Mouse (Mus musculus) monocyte, adult 2 months (primary cell): ENCODE data around the gene Dennd5b.

Source experiments
- DNase-seq, 2 experiments: peaks; one replicate each; pipeline ENCODE4 v3.0.0; 2022; ENCODE audit warnings: low spot score in 2 of 2, low read depth in 1 of 2

Dennd5b gene

DNA sequence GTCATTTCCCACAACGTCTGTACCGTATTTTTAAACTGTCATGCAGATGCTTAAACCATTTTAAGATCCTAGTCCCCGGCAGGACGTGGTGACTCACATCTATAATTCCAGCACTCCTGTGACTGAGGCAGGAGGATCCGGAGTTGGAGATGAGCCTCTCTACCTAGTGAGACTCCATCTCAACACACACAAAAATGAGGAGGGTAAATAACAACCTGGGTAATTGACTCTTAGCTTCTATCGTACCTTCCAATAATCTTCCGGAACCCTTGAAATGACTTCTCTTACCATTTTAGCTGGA, 413 bp upstream of the Dennd5b start:
- DNase-seq = no peak

DNA sequence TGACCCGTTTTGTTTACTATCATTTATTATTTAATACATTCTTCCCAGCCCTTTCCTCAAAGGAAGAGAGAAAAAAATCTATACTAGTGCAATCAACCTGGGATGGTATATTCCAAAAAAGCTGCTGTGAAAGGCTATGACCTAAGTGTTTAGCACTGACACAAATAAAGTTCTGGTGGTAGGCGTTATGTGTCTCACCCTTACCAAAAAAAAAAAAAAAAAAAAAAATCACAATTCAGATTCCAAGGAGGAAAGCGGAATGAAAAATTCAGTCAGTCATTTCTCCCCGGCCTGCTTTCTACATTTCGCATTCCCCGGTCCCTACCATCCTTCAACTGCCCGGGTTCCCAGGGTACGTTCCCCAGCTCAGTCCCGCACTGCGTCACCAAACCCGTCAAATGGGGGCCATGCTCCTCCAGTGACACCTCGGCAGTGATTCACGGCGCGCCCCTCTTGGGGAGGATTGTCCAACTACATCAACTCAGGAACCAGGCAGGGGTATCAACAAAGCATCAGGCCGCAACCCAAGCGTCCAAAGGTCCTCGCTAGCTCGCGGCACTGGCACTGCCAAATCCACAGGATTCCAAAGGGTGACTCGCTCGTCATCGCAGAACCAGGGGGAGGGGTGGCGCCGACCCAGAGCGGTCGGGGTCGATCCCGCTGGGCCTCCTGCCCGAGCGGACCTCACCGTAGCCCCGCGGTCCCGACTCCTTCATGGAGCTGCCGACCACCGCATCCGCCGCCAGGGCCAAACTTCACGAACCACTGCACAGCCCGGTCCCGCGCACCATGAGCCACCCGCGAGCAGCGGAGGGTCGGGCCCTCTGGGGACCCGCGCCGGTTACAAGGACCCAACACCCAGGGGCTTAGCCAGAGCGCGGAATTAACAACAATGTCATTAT, 1.1 kb downstream of the Dennd5b start:
- peak in 1 of 2 experiments; percentile 3 for DNase-seq

DNA sequence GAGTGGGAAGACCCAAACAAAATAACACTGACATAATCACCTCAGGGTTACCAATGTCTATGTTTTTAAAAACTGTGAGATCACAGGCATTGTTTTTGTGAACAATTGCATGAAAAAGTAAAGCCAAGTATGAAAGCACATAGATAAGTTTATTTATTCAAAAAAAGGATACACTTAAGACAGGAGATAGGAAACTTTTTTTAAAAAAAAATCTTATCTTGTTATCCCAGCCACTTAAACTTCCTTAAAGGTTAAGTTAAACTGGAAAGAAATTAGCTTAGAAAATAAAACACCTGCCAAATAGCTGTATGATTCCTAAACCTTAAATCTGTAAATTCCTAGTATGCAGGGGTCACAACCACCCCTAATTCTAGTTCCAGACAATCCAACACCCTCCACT, 2.5 kb downstream of the Dennd5b start:
- DNase-seq = no peak

DNA sequence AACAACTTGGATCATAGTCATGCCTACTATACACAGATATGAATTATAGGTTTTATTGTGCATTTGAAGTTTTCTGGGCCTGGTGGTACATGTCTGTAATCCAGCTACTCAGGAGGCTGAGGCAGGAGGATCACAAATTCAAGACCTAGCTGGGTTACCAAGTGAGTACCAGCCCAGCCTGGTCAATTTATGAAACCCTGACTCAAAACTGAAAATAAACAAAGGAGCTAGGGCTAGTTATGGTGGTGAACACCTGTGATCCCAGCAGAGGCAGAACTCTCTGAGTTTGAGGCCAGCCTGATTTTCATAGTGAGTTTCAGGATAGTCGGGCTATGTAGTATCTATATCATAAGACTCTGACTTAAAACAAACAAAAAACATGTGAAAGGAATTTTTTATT, 4.2 kb downstream of the Dennd5b start:
- DNase-seq = no peak

DNA sequence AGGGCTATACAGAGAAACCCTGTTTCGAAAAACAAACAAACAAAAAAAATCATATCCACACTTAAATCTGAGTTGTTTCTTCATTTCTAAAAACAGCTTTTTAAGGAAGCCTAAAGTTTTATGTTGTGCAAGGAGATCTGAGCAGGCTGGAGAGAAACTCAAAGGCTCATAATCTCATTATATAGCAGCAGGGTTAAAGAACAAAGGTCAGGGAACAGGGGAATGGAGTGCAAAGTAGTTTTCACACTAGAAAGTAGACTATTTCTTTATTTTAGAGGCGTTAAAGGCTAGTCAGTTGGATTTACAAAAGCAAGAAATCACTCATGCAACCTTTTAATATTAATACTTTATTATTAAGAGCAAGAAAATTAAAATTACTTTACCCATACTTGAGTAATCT, 5.2 kb downstream of the Dennd5b start:
- no peak for DNase-seq

DNA sequence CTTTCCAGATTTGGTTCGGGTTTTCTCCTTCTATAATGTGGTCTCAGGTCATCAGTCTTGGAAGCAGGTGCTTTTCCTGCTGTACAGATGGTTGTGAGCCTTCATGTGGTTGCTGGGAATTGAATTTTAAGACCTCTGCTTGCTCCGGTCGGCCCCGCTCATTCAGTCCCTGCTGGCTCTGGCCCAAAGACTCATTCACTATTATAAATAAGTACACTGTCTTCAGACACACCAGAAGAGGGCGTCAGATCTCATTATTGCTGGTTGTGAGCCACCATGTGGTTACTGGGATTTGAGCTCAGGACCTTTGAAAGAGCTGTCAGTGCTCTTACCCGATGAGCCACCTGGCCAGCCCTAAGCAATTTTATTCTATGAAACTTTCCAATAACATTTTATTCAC, 6.1 kb downstream of the Dennd5b start:
- no peak for DNase-seq

DNA sequence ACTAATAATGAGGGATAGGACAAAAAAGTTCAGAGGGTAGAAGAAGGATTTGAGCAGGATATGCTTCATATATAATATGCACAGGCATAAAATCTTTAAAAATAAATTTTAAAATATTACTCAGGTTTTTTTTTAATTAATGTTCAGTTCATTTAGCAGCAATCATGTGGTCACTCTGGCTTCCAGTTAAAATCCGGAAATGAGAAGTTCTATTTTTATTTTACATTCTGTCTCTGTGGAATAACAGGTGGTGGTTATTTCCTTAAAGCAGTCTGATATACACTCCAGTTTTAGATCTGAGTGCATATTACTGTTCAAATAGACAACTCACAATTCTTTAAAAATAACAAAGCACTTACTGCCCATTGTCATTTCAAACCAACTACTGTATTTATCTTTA, 6.9 kb downstream of the Dennd5b start:
- DNase-seq = no peak

DNA sequence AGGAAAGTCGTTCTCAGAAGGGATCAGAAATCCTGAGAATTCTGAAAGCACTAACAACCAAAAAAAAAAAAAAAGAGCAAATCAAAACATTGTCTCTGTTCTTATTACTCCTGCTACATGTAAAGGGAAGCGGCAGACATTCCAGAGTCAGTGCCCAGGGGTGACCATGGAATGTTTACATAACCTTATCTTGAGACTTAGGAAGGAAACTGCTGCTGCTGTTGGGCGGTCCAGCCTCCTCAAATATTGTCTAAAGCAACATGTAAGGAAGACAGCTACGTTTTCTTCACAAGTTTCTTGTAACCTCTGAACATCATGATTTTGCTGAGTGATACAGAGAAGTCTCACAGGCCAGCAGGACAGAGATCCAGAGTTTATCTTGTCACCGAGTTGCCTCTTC, 8.0 kb downstream of the Dennd5b start:
- DNase-seq = no peak

DNA sequence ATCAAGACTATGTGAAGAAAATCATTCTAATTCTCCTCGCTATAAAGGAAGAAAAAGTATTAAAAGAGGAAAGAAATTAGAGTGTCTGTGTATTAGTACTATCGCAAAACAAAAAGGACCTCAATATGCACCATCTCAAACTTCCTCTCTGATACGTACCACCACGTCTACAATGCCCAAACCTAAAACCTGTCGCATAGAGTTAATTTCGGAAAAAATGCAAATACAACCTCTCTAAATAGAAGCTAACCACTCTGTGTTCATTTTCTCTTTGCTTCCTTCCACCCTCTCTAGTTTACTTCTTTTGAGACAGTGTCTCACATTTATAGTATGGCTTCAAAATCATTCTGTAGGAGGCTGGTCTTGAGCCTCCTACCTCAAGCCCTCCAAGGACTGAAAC, 9.1 kb downstream of the Dennd5b start:
- no peak for DNase-seq

DNA sequence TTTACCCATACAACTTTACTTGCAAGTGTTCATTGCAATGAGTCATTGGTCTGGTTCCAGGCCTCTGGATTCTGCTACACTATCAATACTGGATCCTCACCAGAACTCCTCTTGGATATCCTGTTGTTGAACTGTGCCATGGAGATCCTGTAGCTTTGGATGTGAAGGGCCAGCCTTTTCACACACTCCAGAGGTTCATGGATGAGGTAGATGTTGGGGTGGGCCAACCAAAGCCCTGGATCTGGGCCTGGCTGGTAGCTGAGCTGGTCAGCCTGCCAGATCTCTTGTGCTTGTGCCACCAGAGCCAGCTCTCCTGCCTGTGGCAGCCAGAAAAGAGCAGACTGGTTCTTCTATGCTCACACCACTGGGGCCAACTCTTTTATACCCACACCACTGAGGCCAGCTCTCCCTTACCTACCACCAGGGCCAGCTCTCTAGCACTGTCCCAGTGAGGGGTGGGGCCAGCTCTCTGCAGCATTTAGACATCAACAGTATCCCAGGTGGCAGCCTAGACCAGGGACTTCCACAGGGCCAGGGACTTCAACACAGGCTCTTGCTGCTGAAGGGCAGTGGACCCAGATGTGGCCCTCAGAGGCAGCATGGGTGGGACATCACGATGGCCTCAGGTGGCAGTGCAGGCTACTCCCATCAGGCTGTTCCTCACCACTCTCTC, 24.2 kb downstream of the Dennd5b start:
- DNase-seq = no peak

DNA sequence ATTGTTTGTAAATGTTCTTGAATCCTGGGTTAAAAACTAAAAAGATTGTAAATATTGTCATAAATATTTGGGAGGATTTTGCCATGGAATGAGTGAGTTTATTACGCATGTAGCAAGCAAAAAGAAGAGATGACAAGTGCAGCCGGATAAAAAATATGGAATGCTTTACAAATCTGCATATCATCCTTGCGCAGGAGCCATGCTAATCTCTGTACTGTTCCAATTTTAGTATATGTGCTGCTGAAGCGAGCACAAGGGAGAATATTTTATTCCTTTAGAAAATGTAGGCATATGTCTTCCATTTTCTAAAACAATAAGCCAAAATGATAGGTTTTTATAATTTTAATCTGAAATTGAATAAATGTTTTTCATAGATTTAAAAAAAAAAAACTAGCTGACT, 27.6 kb downstream of the Dennd5b start:
- no peak for DNase-seq

DNA sequence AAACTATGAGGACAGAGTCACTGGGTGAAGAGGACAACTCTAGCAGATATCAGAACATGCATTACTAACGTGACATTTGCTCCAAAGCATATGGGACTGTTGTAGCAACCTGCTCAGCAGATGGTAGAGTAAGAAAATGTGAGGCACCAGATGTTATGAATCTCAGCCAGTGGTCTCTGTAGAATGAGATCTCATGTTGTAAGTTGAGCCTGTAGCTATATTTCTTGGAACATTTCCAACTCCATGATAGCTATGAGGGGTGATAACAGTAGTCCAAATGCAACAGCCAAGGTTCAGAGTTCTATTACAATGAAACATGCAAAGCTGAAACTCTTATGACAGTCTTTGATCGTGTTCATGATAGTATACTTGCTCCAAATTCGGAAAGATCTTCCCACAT, 28.6 kb downstream of the Dennd5b start:
- DNase-seq = no peak

DNA sequence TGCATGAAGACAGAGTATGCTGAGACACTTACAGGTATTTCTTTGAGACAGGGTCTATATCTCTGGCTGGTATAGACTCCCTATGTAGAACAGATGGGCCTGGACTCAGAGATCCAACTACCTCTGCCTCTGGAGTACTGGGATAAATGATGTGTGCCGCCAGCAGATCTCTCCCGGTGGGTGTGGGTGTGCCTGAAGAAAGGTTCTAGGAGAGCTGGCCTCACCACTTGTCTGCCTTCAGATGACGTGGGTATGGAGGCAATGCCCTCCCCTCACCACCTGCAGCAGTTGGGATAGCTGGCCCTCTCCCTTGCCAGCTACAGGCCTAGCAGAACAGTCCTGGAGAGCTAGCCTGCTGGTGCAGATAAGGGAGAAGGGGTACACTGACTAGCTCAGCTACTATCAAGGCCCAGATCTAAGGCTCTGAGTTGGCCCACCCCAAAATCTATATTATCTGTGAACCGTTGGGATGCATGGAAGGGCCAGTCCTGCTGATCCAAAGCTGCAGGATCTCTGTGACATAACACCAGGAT, 30.8 kb downstream of the Dennd5b start:
- no peak for DNase-seq

DNA sequence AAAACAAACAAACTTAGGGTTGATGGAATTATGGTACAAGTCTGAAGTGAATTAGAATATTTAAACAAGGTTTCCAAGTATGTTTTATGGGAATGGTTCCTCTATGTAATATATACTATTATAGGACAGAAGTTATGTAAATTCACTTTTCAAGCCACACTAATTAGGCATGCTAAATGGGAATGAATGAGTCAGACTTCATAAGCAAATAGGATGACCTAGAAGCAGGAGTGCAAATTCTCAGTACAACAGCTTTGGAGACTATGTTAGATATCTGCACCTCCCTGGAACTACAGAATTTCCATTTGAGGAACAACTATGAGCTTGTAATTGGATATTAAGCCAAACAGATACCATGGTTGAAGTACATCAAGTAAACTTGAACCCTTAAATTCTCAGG, 38.1 kb downstream of the Dennd5b start:
- no peak for DNase-seq

DNA sequence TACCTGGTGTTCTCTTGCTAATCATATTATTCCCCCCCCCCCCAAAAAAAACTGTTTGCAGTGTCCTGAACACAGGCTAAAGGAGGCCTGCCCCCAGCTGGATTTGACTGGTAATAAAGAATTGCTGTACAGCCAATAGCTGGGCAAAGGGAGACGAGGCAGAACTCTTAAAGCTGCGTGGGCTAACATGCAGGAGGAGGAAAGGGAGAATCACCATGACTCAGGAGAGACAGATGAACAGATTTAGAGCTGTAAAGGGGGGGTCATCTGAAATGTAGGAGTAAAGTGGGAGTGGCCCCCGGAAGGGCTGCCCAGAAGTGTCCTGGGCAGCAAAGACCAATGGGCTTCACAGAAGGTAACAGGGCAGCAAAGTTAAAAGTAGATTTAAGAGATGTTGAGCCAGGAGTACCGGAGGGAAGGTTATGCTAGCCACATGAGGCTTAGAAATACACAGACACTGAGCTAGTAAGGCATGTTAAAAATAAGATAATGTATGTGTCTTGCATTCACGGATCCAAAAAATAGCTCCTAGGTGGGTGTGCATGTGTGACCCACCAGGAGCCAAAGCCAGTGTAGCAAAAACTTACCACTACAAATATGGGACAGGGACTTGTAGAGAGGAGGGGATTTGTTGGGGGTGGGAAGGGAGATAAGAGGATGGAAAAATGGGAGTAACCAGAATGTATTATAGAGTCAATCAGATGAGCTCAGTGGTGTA, 40.7 kb downstream of the Dennd5b start:
- DNase-seq = no peak

DNA sequence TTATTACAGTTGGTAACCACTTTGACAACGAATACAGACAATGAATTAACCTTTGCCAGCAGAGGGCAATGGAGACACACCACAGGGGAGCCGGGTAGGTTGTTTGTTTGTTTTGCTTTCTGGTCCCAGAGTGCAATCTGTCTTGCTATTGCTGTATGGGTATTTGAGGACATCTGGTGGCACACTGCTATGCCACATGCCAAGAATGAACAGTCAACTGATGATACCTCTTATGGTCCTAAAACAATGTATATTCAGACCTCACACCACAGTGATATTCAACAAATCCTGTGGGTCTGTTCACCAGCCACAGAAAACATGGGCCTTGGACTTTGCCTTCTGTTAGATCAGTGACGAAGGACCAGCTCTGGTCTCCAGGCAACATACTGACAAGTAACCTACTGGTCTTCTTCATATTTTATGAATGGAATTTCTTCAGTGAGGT, 43.5 kb downstream of the Dennd5b start:
- DNase-seq = no peak

DNA sequence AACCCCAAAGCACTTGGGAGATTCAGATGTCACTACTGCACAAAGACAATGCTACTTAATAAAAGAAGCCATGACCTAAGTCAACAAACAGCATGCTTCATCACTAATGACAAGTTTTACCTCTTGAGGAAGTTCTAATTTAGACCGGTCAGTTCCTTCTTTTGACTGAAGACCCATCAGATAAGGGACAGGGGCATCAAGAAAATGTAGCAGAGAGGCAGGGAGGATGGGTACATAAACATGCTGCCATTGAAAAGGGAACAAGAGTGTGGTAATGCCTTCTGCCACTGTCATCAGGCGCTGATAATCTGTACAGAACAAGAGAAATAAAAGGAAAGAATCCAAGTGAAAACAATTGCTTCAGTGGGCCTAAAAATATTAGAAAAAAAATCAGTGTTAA, 46.7 kb downstream of the Dennd5b start:
- DNase-seq = no peak

DNA sequence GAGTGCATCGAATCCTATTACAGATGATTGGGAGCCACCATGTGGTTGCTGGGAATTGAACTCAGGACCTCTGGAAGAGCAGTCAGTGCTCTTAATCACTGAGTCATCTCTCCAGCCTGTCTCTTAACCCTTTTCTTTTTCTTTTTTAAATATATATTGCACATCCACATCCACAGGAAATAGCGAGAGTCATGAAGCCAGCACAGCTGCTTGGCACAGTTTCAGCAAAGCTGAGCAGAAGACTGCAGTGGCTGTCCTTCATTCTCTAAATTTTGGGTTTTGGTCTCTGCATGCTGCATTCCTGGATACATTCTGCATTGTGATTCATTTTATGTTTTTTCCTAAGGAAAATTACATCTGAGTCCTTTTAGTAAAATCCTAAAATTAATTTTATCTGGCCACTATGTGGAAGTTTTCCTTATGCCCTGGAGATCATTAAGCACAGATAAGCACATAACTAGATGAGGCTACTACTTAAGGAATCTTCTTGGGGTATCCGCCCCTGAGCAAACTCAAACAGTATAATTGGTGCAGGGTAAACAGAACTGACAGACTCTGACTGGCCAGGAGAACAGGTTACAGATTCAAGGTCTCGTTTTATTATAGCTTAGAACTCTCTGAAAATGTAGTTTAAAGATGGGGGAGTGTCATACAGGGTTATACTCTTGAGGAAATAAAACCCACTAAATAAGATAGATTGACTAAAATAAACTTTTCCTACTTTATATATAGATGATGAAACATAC, 50.3 kb downstream of the Dennd5b start:
- DNase-seq = no peak

DNA sequence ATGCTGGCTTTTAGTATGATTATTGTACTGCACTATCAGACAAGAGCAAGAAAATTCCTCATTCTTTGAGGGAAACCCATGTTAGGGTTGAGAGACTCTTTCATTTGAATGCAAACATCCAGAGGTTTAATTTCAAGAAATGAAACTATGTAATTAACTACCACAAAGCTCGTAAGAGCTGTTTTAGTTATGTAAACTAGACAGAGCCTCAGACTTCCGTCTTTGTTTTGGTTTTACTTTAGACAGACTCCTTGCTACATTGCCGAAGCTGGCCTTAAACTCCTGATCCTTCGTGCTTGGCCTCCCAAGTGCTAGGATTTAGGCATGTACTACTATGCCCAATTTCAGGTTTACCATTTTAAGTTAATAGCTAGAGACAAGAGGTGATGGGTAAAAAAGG, 61.4 kb downstream of the Dennd5b start:
- DNase-seq = no peak

DNA sequence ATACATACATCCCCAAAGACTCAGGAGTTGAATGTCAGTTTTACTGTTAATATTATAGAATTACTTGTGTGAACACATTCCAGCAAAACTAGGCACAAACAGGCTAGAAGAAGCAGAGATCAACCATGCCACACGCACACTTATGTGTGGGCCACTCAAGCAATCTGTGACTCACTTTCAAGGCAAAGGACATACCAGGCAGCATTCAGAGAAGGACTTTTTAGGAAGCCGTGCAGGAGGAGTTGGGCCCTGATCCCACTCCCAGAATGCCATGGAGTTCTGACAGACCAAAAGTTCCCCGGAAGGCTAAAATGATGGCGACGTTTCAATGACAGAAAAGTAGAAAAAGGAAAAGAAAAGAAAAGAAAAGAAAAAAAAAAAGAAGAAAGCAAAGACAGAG, 69.3 kb downstream of the Dennd5b start:
- DNase-seq = no peak

DNA sequence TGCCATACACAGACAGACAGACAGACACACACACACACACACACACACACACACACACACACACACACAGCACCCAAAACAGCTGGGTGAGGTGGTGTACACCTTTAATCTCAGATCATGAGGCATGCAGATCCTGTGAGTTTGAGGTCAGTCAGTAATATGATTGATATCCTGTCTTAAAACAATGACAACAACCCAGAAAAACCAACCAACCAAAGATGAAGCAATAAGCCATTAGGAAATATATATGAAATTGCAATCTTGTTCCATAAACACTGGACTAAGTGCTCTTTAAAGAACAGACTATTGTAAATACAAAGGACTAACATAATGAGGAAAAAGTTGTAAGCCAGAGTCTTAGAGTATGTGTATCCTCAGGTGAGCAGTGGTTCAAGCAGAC, 70.1 kb downstream of the Dennd5b start:
- DNase-seq = no peak
